ENCODE assay signal across 19 mouse cellular contexts in the genomic region with DNA sequence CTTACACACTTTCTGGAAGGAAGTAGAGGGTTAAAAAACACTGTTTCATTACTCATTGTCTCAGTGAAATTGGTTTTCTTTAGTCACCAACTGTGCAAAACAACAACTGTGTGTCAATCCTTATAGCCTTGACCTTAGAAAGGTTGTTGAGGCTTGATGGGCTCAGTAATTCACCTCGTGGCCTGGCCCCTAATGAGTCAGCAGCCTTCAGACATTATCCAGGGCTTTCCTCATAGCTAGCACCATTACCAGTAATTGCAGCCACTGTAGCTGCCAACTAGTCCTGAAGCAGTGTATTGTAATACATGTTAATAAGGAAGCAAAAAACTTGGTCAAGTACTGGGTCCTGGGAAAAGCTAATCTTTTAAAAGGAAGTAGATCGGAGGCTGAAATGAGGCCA. TPM values are rescaled to one million over a fixed set of nuclear protein-coding genes. Genes with fewer than 3 reads are reported as not detected.
DNase-seq lines count a peak whose midpoint lies in the region; ATAC-seq and TF ChIP-seq lines count a peak whose summit lies in the region.
"Had no signal": no experiment of that assay in that cellular context is flagged by ENCODE, and none has a peak within 500 bp of the region (broad histone marks: within the 10 kb centered on the region; RNA-seq: fewer than 3 reads in every experiment).

No protein-coding gene starts in this region.

- H3K9ac ChIP-seq in forebrain, postnatal 0 days = no peak overlapping the region
- no peak overlapping the region for H3K9ac ChIP-seq in forebrain, embryonic 11.5 days (ENCODE audit: low read length)
- H3K9ac ChIP-seq in stomach, postnatal 0 days (ENCODE audit: low read length) = no peak overlapping the region
- H3K9ac ChIP-seq: embryonic facial prominence, embryonic 12.5 days; heart, embryonic 15.5 days; neural tube, embryonic 13.5 days; stomach, embryonic 15.5 days had no signal

- H3K9me3 ChIP-seq in forebrain, postnatal 0 days (ENCODE audit: low read length) = no peaks in the 10 kb centered on the region
- H3K9me3 ChIP-seq in forebrain, embryonic 11.5 days (ENCODE audit: control insufficient read depth, low read length) = no peaks in the 10 kb centered on the region
- no peaks in the 10 kb centered on the region for H3K9me3 ChIP-seq in stomach, postnatal 0 days (ENCODE audit: control insufficient read depth, low read length)
- H3K9me3 ChIP-seq: embryonic facial prominence, embryonic 12.5 days; heart, embryonic 15.5 days; neural tube, embryonic 13.5 days; stomach, embryonic 15.5 days had no signal

- ATAC-seq in forebrain, postnatal 0 days = peak; percentile 69
- no peak for ATAC-seq in forebrain, embryonic 11.5 days (replicated peaks; ENCODE audit: low FRiP score)
- peak; percentile 77; the same call in 1 of the 2 replicates for ATAC-seq in stomach, postnatal 0 days (ENCODE audit: low FRiP score, low TSS enrichment)
- ATAC-seq: inflammation-experienced regulatory T-cells, adult 6 months had no signal

- H3K27ac ChIP-seq in forebrain, postnatal 0 days (ENCODE audit: low read depth, low read length) = no peak overlapping the region
- no peak overlapping the region for H3K27ac ChIP-seq in forebrain, embryonic 11.5 days (ENCODE audit: low read depth, low read length)
- H3K27ac ChIP-seq in stomach, postnatal 0 days (replicated peaks) = no peak overlapping the region
- H3K27ac ChIP-seq: embryonic facial prominence, embryonic 12.5 days; heart, embryonic 15.5 days; neural tube, embryonic 13.5 days; stomach, embryonic 15.5 days had no signal

- H3K36me3 ChIP-seq in forebrain, postnatal 0 days (ENCODE audit: insufficient read depth) = no peaks in the 10 kb centered on the region; the same call in 1 of the 2 replicates
- no peaks in the 10 kb centered on the region for H3K36me3 ChIP-seq in forebrain, embryonic 11.5 days (ENCODE audit: control insufficient read depth, insufficient read depth, low read length)
- H3K36me3 ChIP-seq in stomach, postnatal 0 days (ENCODE audit: control insufficient read depth, insufficient read depth, low read length) = no peaks in the 10 kb centered on the region
- H3K36me3 ChIP-seq: embryonic facial prominence, embryonic 12.5 days; heart, embryonic 15.5 days; neural tube, embryonic 13.5 days; stomach, embryonic 15.5 days had no signal

- 25% methylated on average over 2 of the region's 2 CpGs for WGBS in forebrain, postnatal 0 days
- WGBS in forebrain, embryonic 11.5 days = 66% methylated on average over 2 of the region's 2 CpGs
- 77% methylated on average over 2 of the region's 2 CpGs for WGBS in stomach, postnatal 0 days

- TF ChIP-seq CTCF in forebrain, postnatal 0 days (IDR thresholded peaks at IDR 0.05; ENCODE audit: low read depth) = no peak
- no peak for TF ChIP-seq CTCF in stomach, postnatal 0 days (IDR thresholded peaks at IDR 0.05; ENCODE audit: low read depth)

- no peak overlapping the region for H3K4me2 ChIP-seq in forebrain, postnatal 0 days (ENCODE audit: low read depth)
- H3K4me2 ChIP-seq in forebrain, embryonic 11.5 days (ENCODE audit: low read depth, low read length, severe bottlenecking) = no peak overlapping the region
- no peak overlapping the region for H3K4me2 ChIP-seq in stomach, postnatal 0 days (replicated peaks; ENCODE audit: low read depth)
- H3K4me2 ChIP-seq: embryonic facial prominence, embryonic 12.5 days; heart, embryonic 15.5 days; neural tube, embryonic 13.5 days; stomach, embryonic 15.5 days had no signal

- no peak for DNase-seq in forebrain, postnatal 0 days
- no peak for DNase-seq in forebrain, embryonic 11.5 days (ENCODE audit: low spot score)
- peak; percentile 31 for DNase-seq in layer of hippocampus, adult 9-11 months
- DNase-seq in layer of hippocampus, adult 11-12 months (ENCODE audit: low spot score) = no peak
- DNase-seq in adrenal gland, postnatal 10 days = peak; percentile 27
- no peak for DNase-seq in stomach, postnatal 0 days (ENCODE audit: low spot score)
- no peak for DNase-seq in cerebellum, postnatal 25 days
- DNase-seq in left cerebral cortex, postnatal 10 days (ENCODE audit: extremely low spot score in 1 of 2, low spot score in 2 of 2) = no peak
- DNase-seq: cerebellum, adult 18-20 months; heart, adult 18-20 months; left cerebral cortex, postnatal 4 days; lung, postnatal 36 days; spleen, adult 18-20 months; thymus, postnatal 25 days had no signal

- intact Hi-C loops in left cerebral cortex, postnatal 10 days (cut with DNase I) = no loop called here

- no peak for TF ChIP-seq EP300 in stomach, postnatal 0 days (optimal IDR thresholded peaks at IDR 0.05)

- no peaks in the 10 kb centered on the region for H3K27me3 ChIP-seq in forebrain, postnatal 0 days (ENCODE audit: insufficient read depth, low read length)
- H3K27me3 ChIP-seq in forebrain, embryonic 11.5 days (ENCODE audit: control insufficient read depth, insufficient read depth, low read length) = no peaks in the 10 kb centered on the region
- H3K27me3 ChIP-seq in stomach, postnatal 0 days (ENCODE audit: control insufficient read depth, insufficient read depth, low read length) = no peaks in the 10 kb centered on the region
- H3K27me3 ChIP-seq: embryonic facial prominence, embryonic 12.5 days; heart, embryonic 15.5 days; neural tube, embryonic 13.5 days; stomach, embryonic 15.5 days had no signal

- no peak overlapping the region for H3K4me3 ChIP-seq in forebrain, postnatal 0 days (ENCODE audit: low read depth, low read length)
- H3K4me3 ChIP-seq in forebrain, embryonic 11.5 days (ENCODE audit: low read depth, low read length) = no peak overlapping the region
- H3K4me3 ChIP-seq in stomach, postnatal 0 days (ENCODE audit: low read depth, low read length) = no peak overlapping the region
- H3K4me3 ChIP-seq: embryonic facial prominence, embryonic 12.5 days; heart, embryonic 15.5 days; neural tube, embryonic 13.5 days; stomach, embryonic 15.5 days had no signal

- no peaks in the 10 kb centered on the region for H3K4me1 ChIP-seq in forebrain, postnatal 0 days (ENCODE audit: insufficient read depth)
- H3K4me1 ChIP-seq in forebrain, embryonic 11.5 days (replicated peaks; ENCODE audit: control insufficient read depth, insufficient read depth, low read length) = no peaks in the 10 kb centered on the region
- H3K4me1 ChIP-seq in stomach, postnatal 0 days (replicated peaks; ENCODE audit: control insufficient read depth, insufficient read depth) = no peaks in the 10 kb centered on the region
- H3K4me1 ChIP-seq: embryonic facial prominence, embryonic 12.5 days; heart, embryonic 15.5 days; neural tube, embryonic 13.5 days; stomach, embryonic 15.5 days had no signal

RNA-seq across cellular contexts. Expression of gene Hint3, which starts 48.6 kb away (rescaled TPM):
- total RNA-seq in forebrain, postnatal 0 days (2014; rRNA removed) = 30.8 and 43.8 TPM in 2 replicates
- polyA plus RNA-seq in forebrain, postnatal 0 days (2015; fragmentation: Nextera tagmentation; extraction: Ambion mirVana) = 13.3 and 15.6 TPM in 2 replicates
- polyA plus RNA-seq in forebrain, embryonic 11.5 days (2014; fragmentation: Nextera tagmentation; extraction: Ambion mirVana) = 16.0 and 19.5 TPM in 2 replicates
- 10 to 100 TPM; 42.9 to 44.3 TPM for total RNA-seq in adrenal gland, postnatal 10 days (2021)
- polyA plus RNA-seq in stomach, postnatal 0 days (2015; fragmentation: Nextera tagmentation; extraction: Ambion mirVana) = 60.9 and 67.4 TPM in 2 replicates
- 10 to 100 TPM; 33.2 to 34.0 TPM for total RNA-seq in left cerebral cortex, postnatal 10 days (2021)

Comparison
In these comparisons a context has a peak if more than half of its experiments do, and no peak if none do; other contexts are left out.
1. DNase-seq: peak in layer of hippocampus, adult 9-11 months (single experiment) and adrenal gland, postnatal 10 days (single experiment); none in forebrain, postnatal 0 days (single experiment), forebrain, embryonic 11.5 days (single experiment), layer of hippocampus, adult 11-12 months (single experiment), stomach, postnatal 0 days (single experiment), cerebellum, postnatal 25 days (0 of 2) and left cerebral cortex, postnatal 10 days (0 of 2).